Mouse (Mus musculus): ENCODE data around the gene Nr1i3.

GRCm38 (mm10) chr1:171240911-171241310 is 27.1 kb downstream of the Nr1i3 start:
- no peak for TF ChIP-seq CTCF (IDR thresholded peaks at IDR 0.05; ENCODE audit: control insufficient read depth, insufficient read depth, low read length)
- TF ChIP-seq POLR2A (IDR thresholded peaks at IDR 0.05; ENCODE audit: borderline replicate concordance, control insufficient read depth, low read depth, low read length): no peak

All from bone marrow, adult 2 months (tissue).